Mouse (Mus musculus): Measurements from ENCODE around the gene Ptk6. TPM values are rescaled to one million over a fixed set of nuclear protein-coding genes. Genes with fewer than 3 reads are reported as not detected.

Ptk6 gene
- polyA plus RNA-seq, 1 experiment, result 0.16 TPM

DNA sequence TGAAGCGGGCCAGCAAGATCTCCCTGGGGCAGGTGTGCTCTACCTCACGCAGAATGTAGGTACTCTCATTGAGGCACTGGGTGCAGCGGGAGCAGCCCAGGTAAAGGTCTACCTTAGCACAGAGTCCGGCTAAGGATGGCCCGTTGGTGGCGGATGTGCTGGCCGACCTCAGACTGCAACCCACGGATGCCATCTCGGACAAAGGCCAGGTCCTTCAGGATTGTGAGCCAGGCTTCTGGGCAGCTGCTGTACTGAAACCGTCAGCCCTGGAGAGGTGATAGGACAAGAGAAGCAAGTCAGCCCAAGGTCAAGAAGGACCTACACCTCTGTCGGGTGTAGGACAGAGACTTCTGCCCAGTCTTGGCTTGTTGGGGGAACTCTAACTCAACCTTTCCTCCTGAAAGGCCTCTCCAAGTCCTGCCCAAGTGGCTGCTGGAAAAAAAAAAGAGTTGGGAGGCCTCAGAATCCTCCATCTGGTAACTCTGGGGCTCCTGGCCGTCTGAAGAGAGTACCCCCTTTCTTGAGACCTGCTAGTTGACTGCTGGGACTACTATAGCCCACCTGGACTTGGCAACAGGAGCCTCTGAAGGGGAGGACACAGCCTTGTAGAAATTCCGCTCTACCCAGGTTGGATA lies 38.3 kb upstream of the Ptk6 start:
- 86% methylated on average over 13 of the region's 13 CpGs for WGBS
- Histone ChIP-seq H3K36me3 (ENCODE audit: control insufficient read depth, insufficient read depth, low read length) (no peaks in the 10 kb centered on the region), H3K27ac (ENCODE audit: insufficient read depth, low read depth, low read length) (no peak overlapping the region), H3K4me3 (ENCODE audit: insufficient read depth, low read depth, low read length) (peak overlapping the region; percentile 59), H3K27me3 (replicated peaks; ENCODE audit: control insufficient read depth, insufficient read depth, low read length) (no peaks in the 10 kb centered on the region), H3K4me1 (ENCODE audit: control insufficient read depth, insufficient read depth, low read length) (0 out of 2 replicates have a peak, but pooled peaks cover 2% of the 10 kb centered on the region)
- no peak for DNase-seq
- no peak for TF ChIP-seq POLR2A (IDR thresholded peaks at IDR 0.05; ENCODE audit: low read depth, low read length)
- TF ChIP-seq CTCF (conservative IDR thresholded peaks at IDR 0.05; ENCODE audit: insufficient read depth, insufficient read length, low read depth, low read length), result no peak

DNA sequence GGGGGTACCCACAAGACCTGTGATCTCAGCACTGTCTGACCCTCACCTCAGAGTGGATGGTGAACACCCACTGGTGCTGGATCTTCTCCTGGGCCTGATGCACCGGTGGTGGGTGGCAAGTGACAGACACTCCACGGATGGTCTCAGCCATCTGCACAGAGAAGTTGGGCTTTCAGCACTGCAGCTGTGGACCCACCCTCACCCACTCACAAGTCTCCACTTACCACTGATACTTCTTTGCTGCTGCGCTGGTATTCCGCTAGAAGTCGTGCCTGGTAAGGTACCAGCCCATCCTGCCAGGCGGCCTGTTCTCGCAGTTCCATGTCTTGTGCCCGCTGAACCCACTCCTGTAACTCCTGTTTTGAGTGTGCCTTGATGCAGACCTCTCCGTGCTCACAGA lies 36.7 kb upstream of the Ptk6 start:
- Histone ChIP-seq H3K27me3 (replicated peaks; ENCODE audit: control insufficient read depth, insufficient read depth, low read length) (no peaks in the 10 kb centered on the region), H3K36me3 (ENCODE audit: control insufficient read depth, insufficient read depth, low read length) (no peaks in the 10 kb centered on the region), H3K4me3 (ENCODE audit: insufficient read depth, low read depth, low read length) (peak overlapping the region; percentile 59; the same call in 1 of the 2 replicates), H3K27ac (ENCODE audit: insufficient read depth, low read depth, low read length) (no peak overlapping the region), H3K4me1 (ENCODE audit: control insufficient read depth, insufficient read depth, low read length) (0 out of 2 replicates have a peak, but pooled peaks cover 2% of the 10 kb centered on the region)
- 87% methylated on average over 9 of the region's 9 CpGs for WGBS
- TF ChIP-seq CTCF (conservative IDR thresholded peaks at IDR 0.05; ENCODE audit: insufficient read depth, insufficient read length, low read depth, low read length) (no peak), POLR2A (IDR thresholded peaks at IDR 0.05; ENCODE audit: low read depth, low read length) (no peak)
- no peak for DNase-seq

GRCm38 (mm10) chr2:181238861-181239260 lies 36.3 kb upstream of the Ptk6 start:
- no peak for TF ChIP-seq POLR2A (IDR thresholded peaks at IDR 0.05; ENCODE audit: low read depth, low read length)
- no peak for TF ChIP-seq CTCF (conservative IDR thresholded peaks at IDR 0.05; ENCODE audit: insufficient read depth, insufficient read length, low read depth, low read length)
- Histone ChIP-seq H3K4me1 (ENCODE audit: control insufficient read depth, insufficient read depth, low read length) (no peaks in the 10 kb centered on the region), H3K4me3 (ENCODE audit: insufficient read depth, low read depth, low read length) (peak overlapping the region; percentile 59; the same call in 1 of the 2 replicates), H3K36me3 (ENCODE audit: control insufficient read depth, insufficient read depth, low read length) (no peaks in the 10 kb centered on the region), H3K27me3 (replicated peaks; ENCODE audit: control insufficient read depth, insufficient read depth, low read length) (no peaks in the 10 kb centered on the region), H3K27ac (ENCODE audit: insufficient read depth, low read depth, low read length) (no peak overlapping the region)
- 62% methylated on average over 2 of the region's 2 CpGs for WGBS
- no peak for DNase-seq

DNA sequence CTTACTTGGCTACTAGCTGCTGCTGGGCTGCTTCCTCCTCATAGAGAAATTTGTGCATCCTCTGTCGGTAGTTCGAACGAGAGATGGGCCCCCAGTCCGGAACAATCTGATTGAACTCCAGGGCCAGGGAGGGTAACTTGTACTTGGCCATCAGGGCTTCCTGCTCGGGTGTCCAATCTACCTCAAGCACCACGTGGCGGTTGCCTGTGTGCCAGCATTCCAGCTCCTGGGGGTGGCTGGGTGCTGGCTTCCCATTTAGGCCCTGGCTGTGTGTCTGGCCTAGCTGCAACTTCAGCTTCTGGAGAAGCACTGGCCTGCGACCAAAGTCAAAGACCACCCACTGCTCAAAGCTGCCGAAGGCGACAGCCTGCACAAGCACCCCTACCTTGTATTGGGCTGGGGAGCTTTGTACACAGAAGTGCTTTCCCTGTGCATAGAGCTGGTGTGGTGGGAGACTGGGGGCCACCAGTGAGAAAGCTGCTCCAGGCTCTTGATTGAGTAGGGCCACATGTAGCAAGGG lies 35.6 kb upstream of the Ptk6 start:
- Histone ChIP-seq H3K36me3 (ENCODE audit: control insufficient read depth, insufficient read depth, low read length) (no peaks in the 10 kb centered on the region), H3K27me3 (replicated peaks; ENCODE audit: control insufficient read depth, insufficient read depth, low read length) (no peaks in the 10 kb centered on the region), H3K4me3 (ENCODE audit: insufficient read depth, low read depth, low read length) (no peak overlapping the region), H3K27ac (ENCODE audit: insufficient read depth, low read depth, low read length) (no peak overlapping the region), H3K4me1 (ENCODE audit: control insufficient read depth, insufficient read depth, low read length) (no peaks in the 10 kb centered on the region)
- peak; percentile 37 for DNase-seq
- WGBS, result 63% methylated on average over 10 of the region's 10 CpGs
- TF ChIP-seq POLR2A (IDR thresholded peaks at IDR 0.05; ENCODE audit: low read depth, low read length) (no peak), CTCF (conservative IDR thresholded peaks at IDR 0.05; ENCODE audit: insufficient read depth, insufficient read length, low read depth, low read length) (no peak)

DNA sequence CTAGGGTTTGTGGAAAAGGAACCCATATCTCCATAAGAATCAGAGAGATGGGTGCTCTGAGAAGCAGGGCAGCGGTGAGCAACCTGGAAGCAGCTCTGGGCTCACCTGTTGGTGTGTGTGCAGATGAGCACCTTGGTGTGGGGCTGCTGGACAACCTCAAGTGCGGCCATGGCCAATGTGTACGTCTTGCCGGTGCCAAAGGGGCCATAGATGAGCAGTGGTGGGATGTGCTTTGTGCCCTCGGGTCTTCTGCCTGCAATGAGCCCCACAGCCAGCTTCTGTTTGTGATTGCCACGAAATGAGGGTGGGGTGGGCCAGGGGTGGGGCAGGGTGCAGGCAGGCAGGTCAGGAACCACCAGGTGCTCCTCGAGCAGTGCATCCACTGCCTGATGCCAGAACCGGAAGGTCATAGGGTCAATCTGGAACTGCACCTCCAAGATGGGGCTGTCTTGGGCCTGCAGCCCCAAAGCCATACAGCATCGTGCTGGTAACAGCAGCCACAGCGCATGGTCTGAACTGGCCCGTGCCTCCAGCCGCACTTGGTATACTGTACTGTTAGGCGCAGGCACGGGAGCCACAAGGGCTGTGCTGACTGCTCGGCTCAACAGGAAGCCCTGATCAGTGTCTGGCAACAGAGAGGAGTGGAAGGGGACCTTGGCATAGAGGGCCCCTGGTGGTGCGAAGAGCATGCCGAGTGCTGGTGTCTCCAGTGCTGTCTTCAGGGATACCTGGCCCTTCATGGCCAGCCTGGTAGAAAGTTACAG lies 34.8 kb upstream of the Ptk6 start:
- H3K4me1 ChIP-seq (ENCODE audit: control insufficient read depth, insufficient read depth, low read length), result no peaks in the 10 kb centered on the region
- H3K27me3 ChIP-seq (replicated peaks; ENCODE audit: control insufficient read depth, insufficient read depth, low read length), result no peaks in the 10 kb centered on the region
- TF ChIP-seq POLR2A (IDR thresholded peaks at IDR 0.05; ENCODE audit: low read depth, low read length) (no peak), CTCF (conservative IDR thresholded peaks at IDR 0.05; ENCODE audit: insufficient read depth, insufficient read length, low read depth, low read length) (no peak)
- H3K36me3 ChIP-seq (ENCODE audit: control insufficient read depth, insufficient read depth, low read length), result no peaks in the 10 kb centered on the region
- H3K4me3 ChIP-seq (ENCODE audit: insufficient read depth, low read depth, low read length), result no peak overlapping the region
- 91% methylated on average over 17 of the region's 17 CpGs for WGBS
- no peak for DNase-seq
- no peak overlapping the region for H3K27ac ChIP-seq (ENCODE audit: insufficient read depth, low read depth, low read length)

DNA sequence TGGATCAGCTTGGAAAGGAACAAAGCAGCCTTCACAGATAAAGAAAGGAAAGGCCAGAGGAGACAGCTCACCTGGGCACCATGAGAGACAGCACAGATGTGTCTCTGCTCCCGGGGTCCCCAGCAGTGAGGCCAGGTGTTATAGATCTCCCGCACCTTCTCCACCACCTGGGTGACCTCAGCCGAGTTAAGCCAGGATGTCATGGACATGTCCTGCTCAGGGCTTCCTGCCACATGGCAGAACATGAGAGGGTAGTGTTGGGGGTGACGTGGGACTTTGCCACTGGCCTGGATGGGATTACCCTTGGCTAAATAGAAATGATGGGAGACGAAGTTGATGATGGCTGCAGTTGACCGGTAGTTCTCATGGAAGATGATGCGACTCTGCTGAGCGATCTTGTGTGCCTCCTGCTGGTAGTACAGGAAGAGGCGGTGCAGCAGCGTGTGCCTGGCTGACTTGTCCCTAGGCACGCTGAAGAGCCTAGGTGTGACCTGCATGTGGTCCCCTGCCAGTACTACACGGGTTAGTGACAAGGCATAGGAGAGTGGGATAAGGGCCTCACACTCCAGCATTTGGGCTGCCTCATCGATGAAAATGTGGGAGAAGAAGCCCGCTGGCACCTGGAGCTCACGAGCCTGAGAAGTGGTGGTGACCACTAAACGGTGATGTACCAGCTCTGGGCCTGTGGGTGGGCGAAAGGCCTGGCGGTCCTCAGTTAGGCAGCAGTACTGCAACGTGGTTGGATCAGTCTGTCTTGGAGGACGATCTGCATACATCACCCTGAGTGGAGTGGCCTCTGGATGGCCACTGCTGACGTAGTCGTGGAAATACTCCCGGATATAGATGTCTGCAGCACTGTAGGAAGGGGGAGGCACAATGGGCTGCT lies 33.3 kb upstream of the Ptk6 start:
- Histone ChIP-seq H3K36me3 (ENCODE audit: control insufficient read depth, insufficient read depth, low read length) (no peaks in the 10 kb centered on the region), H3K4me1 (ENCODE audit: control insufficient read depth, insufficient read depth, low read length) (no peaks in the 10 kb centered on the region), H3K4me3 (ENCODE audit: insufficient read depth, low read depth, low read length) (no peak overlapping the region), H3K27me3 (replicated peaks; ENCODE audit: control insufficient read depth, insufficient read depth, low read length) (no peaks in the 10 kb centered on the region), H3K27ac (ENCODE audit: insufficient read depth, low read depth, low read length) (no peak overlapping the region)
- WGBS, result 83% methylated on average over 23 of the region's 23 CpGs
- TF ChIP-seq POLR2A (IDR thresholded peaks at IDR 0.05; ENCODE audit: low read depth, low read length) (no peak), CTCF (conservative IDR thresholded peaks at IDR 0.05; ENCODE audit: insufficient read depth, insufficient read length, low read depth, low read length) (peak; percentile 44)
- no peak for DNase-seq
